Mouse (Mus musculus) c-Kit-positive CD71-positive TER-119-negative erythroid progenitor cells, embryonic 14.5 days (primary cell): ENCODE measurements at regions not wholly inside any gene's neighbourhood (a gene's known extent, or its start where the extent isn't known, plus 50 kb on each side); places are given as distances from the start of the nearest gene placed in this dataset.

ENCODE experiments used
- DNase-seq: peaks from one replicate; pipeline ENCODE4 v3.0.0-alpha.2; 2013; ENCODE audit warnings: low read depth

DNA sequence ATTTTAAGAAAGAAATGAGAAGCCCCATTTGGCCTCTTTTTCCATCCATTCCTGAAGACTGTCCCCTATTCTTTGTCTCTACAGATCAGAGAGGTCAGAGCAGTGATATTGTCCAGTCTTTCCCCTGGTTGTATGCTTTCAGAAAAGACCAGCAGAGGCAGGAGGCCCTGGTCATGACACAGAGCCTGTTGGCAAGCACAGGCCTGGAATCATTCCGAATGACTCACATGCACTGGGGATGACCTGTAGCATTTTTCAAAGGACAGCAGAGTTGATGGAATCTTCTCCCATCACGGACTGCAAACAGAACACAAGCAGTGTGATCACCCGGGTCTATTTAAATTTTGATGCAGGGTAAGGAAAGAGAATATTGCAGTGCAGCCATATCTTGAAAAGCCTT lies 50.2 kb upstream of the Nxt1 start:
- DNase-seq: no peak

GRCm38 (mm10) chr2:148611911-148612310 lies 60.5 kb upstream of the Nxt1 start:
- DNase-seq: no peak

DNA sequence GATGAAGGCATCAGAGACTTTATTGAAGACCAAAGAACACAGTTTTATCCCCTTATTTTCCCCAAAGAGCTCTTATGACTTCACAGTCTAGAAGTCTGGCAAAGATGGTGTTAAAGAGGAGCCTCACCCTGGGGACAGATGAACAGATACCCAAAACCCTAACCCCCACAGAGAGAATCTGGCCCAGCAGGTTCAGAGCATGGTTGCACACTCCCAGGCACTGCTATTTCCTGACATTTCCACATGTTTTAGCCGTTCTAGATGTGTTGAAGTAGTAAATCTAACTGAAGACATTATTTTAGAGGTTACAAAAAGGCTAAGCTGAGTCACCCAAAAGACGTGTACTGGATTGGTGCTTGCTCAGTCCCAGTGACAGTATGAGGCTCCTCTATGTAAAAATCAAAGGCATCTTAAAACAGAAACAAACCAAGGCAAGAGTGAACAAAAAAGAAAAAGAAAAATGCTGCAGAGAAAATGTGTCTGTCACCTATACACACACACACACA lies 66.9 kb upstream of the Nxt1 start:
- no peak for DNase-seq

- no peak for DNase-seq
These were observed 68.5 kb upstream of the Nxt1 start for GRCm38 (mm10) chr2:148603951-148604350.

GRCm38 (mm10) chr2:148603315-148603714 lies 69.1 kb upstream of the Nxt1 start:
- no peak for DNase-seq

- DNase-seq: no peak
These were observed 72.9 kb upstream of the Nxt1 start for GRCm38 (mm10) chr2:148599498-148599897.

DNA sequence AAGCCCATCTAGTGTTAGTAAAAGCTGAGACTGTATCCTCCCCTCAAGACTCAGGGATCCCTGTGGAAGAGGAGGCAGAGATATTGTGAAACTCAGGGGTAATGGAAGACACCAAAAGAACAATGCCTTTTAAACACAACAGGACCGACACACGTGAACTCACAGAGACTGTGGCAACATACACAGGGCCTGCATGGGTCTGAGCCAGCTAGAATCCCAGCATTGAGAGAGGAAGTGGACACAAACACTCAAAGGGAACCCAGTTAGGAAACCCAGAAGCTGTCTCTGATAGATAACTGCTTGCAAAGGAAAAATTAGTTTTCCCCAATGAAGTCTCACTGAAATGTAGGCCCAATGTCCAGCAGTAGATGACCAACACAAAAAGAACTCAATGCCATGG lies 75.4 kb upstream of the Nxt1 start:
- no peak for DNase-seq

DNA sequence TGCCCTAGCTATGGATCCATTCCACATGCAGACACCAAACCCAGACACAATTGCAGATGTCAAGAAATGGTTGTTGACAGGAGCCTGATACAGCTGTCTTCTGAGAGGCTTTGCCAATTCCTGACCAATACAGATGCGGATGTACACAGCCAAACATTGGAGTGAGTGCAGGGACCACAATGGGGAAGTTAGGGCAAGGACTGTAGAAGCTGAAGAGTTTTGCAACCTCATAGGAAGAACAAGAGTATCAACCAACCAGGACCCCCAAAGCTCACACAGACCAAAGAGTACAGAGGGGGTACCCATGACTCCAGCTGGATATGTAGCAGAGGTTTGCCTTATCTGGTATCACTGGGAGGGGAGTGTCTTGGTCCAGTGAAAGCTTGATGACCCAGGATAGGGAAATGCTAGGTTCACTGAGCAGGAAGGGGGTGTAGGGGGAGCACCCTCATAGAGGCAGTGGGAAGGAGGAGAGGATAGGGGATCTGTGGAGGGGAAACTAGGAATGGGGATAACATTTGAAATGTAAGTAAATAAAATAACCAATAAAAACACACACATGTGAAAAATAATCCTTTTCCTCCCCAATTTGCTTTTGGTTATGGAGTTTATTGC lies 86.6 kb upstream of the Nxt1 start:
- DNase-seq: no peak

DNA sequence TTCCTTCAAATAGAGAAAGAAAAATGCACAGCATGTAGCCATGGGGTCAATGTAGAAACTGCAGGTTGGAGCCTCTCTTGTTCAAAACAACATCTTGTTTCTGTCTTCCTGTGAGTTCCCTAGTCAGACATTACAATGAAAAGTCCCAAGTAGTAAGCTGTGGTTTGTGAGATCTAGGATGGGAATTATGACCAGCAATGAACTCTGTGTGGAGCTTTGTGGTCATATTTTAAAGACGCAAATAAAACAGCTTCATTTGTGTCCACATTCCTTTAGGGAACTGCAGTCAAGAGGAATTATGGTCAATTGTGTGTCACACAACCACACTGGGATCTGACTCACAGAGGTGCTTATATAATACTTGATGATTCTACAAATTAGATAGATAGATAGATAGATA lies 90.2 kb upstream of the Nxt1 start:
- DNase-seq: no peak

DNA sequence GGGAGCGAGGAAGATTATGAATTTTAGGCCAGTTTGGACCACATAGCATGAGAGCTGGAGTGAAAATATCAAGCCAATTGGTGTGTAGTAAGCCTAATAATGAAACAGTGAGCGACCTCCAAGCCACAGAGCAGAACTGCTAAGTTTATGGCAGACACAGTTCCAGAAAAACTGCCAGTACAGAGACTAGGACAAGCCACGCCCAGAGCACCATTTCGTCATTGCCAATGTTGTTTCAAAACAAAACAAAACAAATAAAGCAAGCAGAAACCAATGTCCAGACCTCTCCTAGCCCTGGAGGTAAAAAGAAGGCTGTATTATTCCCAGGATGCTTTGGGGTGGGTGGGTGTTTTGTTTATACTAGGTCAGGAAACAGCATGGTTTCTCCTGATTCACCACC lies 90.7 kb upstream of the Nxt1 start:
- no peak for DNase-seq

GRCm38 (mm10) chr2:148580286-148580966 lies 92.0 kb upstream of the Nxt1 start:
- DNase-seq: no peak

GRCm38 (mm10) chr2:148579564-148579963 lies 92.8 kb upstream of the Nxt1 start:
- no peak for DNase-seq

DNA sequence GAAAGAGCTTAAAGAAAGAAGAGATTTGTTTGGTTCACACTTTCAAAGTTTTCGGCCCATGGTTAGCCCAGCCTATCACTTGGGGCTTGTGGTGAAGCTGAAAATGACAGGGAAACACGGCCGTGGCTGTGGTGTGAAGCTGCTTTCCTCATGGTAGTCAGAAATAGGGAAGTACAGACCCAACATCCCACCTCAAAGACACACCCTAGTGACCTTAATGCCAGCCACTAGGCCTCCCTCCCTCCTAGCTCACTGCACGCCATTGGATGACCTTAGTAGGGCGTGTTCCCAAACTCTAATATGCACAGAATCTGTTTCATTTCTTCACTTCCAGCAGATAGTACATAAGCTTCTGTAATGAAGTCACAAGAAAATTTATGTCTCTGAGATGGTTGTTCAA lies 93.4 kb upstream of the Nxt1 start:
- no peak for DNase-seq

GRCm38 (mm10) chr2:148578176-148578575 lies 94.2 kb upstream of the Nxt1 start:
- DNase-seq: no peak

DNA sequence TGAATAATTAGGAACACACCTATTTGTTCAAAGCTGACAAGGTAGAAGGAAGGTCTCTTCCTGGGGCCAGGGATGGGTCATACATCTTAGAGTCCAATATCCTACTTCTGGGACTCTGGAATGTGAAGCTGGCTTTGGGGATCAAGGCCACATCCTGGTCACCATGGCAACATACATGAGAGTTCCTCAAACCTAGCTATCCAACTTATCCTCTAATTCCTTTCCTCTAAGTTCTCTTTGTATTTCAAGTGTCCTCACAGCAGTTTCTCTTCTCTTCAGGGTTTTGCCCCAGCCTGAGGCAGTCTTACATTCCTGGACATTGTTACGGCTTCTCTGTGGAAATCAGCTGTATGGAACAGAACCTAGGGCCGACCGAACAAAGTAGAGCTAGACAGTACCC lies 97.0 kb upstream of the Nxt1 start:
- DNase-seq: no peak

DNA sequence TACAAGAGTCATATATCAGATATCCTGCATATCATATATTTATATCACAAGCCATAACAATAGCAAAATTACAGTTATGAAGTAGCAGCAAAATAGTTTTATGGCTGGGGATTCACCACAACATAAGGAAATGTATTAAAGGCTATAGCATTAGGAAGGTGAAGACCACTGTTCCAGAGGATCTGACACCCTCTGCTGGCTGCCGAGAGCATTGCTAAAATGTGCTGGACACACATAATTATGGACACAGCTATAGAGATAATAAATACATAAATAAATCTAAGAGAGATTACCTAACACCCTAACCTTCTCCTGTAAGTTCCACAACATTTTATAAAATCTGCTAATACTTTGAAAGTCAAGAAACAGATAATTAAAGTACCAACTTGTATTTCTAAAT lies 100.2 kb upstream of the Nxt1 start:
- DNase-seq: peak; percentile 9

- no peak for DNase-seq
These were observed 100.8 kb upstream of the Nxt1 start for GRCm38 (mm10) chr2:148571616-148572015.

DNA sequence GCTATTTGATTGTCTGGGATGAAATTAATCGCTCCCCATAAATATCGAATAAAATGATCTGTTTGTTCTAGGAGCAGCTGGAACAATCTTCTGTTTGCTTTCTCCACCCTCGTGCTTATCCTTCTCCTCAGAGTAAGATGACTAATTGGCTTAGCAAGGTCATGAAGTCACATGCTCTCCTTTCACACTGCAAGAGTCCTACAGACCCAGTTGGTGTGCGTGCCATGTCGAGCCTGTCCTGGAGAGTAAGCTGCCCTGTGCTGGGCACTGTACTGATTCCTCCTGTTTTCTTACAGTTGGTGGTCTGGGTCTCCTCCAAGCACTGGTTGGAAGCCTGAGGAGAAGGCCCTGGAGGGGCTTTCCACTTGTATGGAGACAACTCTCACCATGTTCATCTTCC lies 101.4 kb upstream of the Nxt1 start:
- DNase-seq: no peak

DNA sequence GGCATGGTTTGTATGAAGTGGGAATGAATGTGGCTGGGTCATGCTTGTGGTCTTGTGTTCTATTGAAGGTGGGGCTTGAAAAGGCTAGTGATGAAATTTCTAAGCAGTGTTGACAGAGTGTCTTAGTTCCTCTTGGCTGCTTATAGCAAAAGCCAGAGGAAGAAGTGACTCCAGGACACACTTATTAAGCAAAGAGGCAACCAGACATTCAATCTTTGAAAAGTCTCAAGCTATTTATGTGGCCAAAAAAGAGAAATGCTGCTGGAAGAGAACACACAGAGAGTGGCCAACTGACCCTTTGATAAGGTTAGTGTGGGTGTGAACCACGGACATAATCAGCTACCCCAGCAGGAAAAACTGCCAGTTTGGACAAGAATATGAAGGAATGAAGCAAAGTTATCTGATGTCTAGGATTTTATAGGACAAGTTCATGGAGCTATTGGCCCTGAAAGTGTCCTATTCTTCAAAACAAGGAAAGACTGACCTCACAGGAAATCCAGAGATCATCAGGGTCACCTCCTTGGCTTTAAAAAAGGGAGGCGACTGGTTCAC lies 104.4 kb upstream of the Nxt1 start:
- DNase-seq: no peak

DNA sequence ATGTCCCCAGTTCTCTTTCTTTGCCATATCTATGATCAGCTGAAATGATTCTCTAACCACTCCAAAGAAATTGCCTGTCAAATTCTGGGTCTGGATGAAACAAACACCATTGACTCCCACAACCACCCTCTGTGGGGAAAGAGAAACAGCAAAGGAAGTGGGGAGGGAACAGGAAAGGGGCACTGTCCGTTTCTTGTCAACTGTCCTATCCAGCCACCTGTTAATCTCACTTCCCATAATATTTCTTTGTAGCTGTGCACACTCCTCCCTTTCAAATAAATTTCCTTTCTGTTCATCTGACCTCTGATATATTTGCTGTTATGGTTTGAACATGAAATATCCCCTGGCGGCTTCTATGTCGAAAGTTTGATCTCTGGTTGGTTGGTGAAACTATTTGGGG lies 109.0 kb upstream of the Nxt1 start:
- no peak for DNase-seq

DNA sequence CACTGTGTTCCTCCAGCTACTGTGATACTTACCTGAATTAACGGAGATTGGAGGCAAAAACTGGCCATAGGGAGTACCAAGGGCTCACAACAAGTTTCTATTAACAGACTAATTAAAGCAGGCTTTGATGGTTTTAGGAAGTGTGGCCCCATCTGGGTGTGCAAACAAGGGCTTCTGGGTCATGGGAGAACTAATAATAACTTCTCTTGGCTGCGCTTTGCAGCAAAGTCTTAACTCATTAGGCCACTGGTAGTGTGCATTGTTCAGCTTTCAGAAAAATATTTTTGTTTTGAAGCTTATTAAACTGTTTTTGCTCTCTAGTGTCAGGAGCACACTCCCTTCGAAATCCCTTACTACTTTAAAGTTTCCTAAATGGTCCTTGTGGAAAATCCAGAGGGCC lies 110.4 kb upstream of the Nxt1 start:
- no peak for DNase-seq

DNA sequence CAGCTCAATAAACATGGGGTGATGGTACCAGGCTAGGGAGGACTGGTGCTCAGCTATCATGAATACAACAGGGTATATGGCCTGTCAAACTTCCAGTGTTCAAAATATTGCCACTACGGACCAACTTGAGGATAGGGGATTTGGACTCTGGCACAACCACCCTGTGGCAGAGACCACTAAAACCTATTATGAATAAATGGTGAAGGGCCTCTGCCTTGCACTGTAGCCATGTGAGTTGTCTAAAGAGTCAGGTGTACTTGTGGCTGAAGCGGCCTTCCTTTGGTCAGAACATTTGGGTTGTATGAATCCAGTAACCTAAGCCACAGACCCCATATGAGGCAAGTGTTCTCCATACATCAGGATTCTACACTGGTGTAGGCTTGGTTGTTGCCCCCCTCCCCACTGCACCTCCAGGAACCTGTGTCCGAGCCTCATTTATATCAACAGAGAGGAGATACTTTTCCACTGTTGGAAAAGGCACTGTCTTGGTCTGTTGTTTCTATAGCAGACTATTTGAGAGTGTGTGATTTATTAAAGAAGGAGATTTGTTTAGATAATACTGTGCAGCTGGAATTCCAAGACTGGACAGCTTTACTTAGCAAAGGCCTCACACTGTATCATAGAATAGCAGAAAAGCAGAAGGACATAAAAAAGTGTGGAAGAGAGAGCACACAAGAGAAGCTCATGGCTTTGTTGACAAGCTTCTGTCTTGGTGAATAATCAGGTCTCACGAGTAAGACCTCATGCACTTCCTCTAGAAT lies 112.2 kb upstream of the Nxt1 start:
- no peak for DNase-seq

DNA sequence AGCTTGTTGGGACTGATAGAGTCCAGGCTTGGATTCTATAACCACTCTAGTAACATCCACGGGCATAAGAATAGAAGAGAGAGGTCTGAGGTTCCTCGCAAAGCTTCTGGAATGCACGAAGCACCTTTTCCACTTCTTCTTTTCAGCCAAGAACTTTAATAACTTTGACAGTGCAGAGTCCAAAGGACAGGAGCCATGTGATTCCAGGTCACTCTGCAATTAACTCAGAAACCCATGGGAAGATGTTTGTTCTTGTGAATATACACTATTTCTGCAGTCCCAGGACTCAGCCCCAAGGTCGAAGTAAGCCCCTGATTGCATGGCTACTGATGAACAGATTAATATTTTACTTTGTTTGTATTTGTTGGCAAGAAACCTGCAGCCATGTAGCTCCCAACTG lies 113.0 kb upstream of the Nxt1 start:
- no peak for DNase-seq
